Mouse (Mus musculus): ENCODE data around the gene Taco1. TPM values are rescaled to one million over a fixed set of nuclear protein-coding genes. Genes with fewer than 3 reads are reported as not detected.

The Taco1 gene
- polyA plus RNA-seq, 1 experiment: 9.7 TPM

GRCm38 (mm10) chr11:106036548-106037417 is 29.1 kb upstream of the Taco1 start, which contains the start of gene Dcaf7:
Gene Dcaf7, plus strand, starts transcription at chr11:106036872.
- peaks cover 7% of the 10 kb centered on the region for H3K4me1 ChIP-seq (ENCODE audit: control insufficient read depth, insufficient read depth, low read length)
- peak; percentile 99 for DNase-seq
- no peak for TF ChIP-seq CTCF (IDR thresholded peaks at IDR 0.05; ENCODE audit: insufficient read depth, low read length)
- peak; percentile 67; the same call in 1 of the 2 replicates for TF ChIP-seq POLR2A (IDR thresholded peaks at IDR 0.05; ENCODE audit: borderline replicate concordance, extremely low read depth, low read depth, low read length)
- WGBS: under 1% methylated on average over 66 of the region's 66 CpGs
- peak within 1 kb of the TSS; percentile 95 for H3K4me3 ChIP-seq (replicated peaks; ENCODE audit: extremely low read depth, low read depth, low read length)

- no peak for DNase-seq
Observed at GRCm38 (mm10) chr11:106037418-106037751, 28.5 kb upstream of the Taco1 start.

GRCm38 (mm10) chr11:106044349-106044748 is 21.5 kb upstream of the Taco1 start:
- no peak overlapping the region for H3K4me3 ChIP-seq (replicated peaks; ENCODE audit: extremely low read depth, low read depth, low read length)
- no peak for DNase-seq
- TF ChIP-seq POLR2A (IDR thresholded peaks at IDR 0.05; ENCODE audit: borderline replicate concordance, extremely low read depth, low read depth, low read length) (no peak), CTCF (IDR thresholded peaks at IDR 0.05; ENCODE audit: insufficient read depth, low read length) (no peak)

More at GRCm38 (mm10) chr11:106037418-106037751, 28.5 kb upstream of the Taco1 start:
- no peak for TF ChIP-seq POLR2A (IDR thresholded peaks at IDR 0.05; ENCODE audit: borderline replicate concordance, extremely low read depth, low read depth, low read length)
- under 1% methylated on average over 13 of the region's 13 CpGs for WGBS
- peaks cover 7% of the 10 kb centered on the region for H3K4me1 ChIP-seq (ENCODE audit: control insufficient read depth, insufficient read depth, low read length)
- H3K4me3 ChIP-seq (replicated peaks; ENCODE audit: extremely low read depth, low read depth, low read length): peak overlapping the region; percentile 95

DNA sequence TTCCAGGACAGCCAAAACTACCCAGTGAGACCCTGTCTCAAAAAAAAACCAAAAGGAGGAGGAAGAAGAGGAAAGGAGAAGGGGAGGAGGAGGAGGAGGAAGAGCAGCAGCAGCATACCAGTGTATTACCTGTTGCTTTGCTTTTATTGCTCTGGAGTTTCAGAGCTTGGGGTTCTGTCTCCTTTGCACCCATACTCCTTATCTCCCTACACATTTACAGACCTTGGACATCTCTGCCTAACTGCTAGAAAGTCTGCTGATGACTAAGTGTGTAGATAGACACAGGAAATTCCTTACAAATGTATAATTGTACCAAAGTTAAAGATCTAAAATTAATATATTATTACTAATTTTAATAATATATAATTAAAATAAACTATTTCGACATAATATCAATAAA is 20.6 kb upstream of the Taco1 start:
- TF ChIP-seq CTCF (IDR thresholded peaks at IDR 0.05; ENCODE audit: insufficient read depth, low read length): no peak
- TF ChIP-seq POLR2A (IDR thresholded peaks at IDR 0.05; ENCODE audit: borderline replicate concordance, extremely low read depth, low read depth, low read length): no peak
- peaks cover 2% of the 10 kb centered on the region; the same call in 1 of the 2 replicates for H3K4me1 ChIP-seq (ENCODE audit: control insufficient read depth, insufficient read depth, low read length)
- DNase-seq: no peak
- H3K4me3 ChIP-seq (replicated peaks; ENCODE audit: extremely low read depth, low read depth, low read length): no peak overlapping the region
- WGBS: 89% methylated on average over 1 of the region's 1 CpGs

More at GRCm38 (mm10) chr11:106044349-106044748, 21.5 kb upstream of the Taco1 start:
- peaks cover 2% of the 10 kb centered on the region; the same call in 1 of the 2 replicates for H3K4me1 ChIP-seq (ENCODE audit: control insufficient read depth, insufficient read depth, low read length)

DNA sequence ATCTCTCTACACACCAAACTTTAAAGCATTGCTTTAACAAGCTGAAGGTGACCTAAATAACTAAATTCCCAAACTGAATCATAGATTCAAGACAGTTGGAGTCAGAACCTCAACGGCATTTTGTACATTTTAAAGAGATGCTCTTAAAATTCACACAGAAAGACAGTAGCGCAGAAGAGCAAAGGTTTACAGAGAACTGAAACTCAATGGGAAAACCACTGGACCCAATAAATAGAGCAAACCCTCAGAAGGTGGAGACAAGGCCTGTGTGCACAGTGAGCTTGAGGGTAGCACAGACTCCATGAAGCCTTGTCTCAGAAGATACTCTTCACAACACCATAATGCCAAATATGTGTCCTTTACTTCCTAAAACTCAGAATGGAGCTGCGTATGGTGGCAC is 20.1 kb upstream of the Taco1 start:
- TF ChIP-seq POLR2A (IDR thresholded peaks at IDR 0.05; ENCODE audit: borderline replicate concordance, extremely low read depth, low read depth, low read length) (no peak), CTCF (IDR thresholded peaks at IDR 0.05; ENCODE audit: insufficient read depth, low read length) (no peak)
- DNase-seq: no peak
- peaks cover 2% of the 10 kb centered on the region; the same call in 1 of the 2 replicates for H3K4me1 ChIP-seq (ENCODE audit: control insufficient read depth, insufficient read depth, low read length)
- no peak overlapping the region for H3K4me3 ChIP-seq (replicated peaks; ENCODE audit: extremely low read depth, low read depth, low read length)
- WGBS: 92% methylated on average over 3 of the region's 3 CpGs

DNA sequence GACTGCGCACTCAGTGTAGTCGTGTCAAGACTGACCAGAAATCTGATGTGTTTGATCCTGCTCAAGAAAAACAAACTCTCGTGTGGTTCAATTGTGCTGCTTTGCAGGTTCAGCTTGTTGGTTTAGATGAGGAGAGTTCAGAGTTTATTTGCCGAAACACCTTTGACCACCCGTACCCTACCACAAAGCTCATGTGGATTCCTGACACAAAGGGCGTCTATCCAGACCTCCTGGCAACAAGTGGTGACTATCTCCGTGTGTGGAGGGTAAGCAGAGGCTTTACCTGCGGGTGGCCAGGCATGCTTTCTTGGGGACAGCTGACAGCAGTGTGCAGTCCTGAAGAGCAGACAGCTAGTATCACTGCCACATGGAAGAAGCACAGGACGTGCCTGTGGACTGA is 19.3 kb upstream of the Taco1 start:
- H3K4me3 ChIP-seq (replicated peaks; ENCODE audit: extremely low read depth, low read depth, low read length): no peak overlapping the region
- 74% methylated on average over 9 of the region's 9 CpGs for WGBS
- TF ChIP-seq POLR2A (IDR thresholded peaks at IDR 0.05; ENCODE audit: borderline replicate concordance, extremely low read depth, low read depth, low read length): no peak
- TF ChIP-seq CTCF (IDR thresholded peaks at IDR 0.05; ENCODE audit: insufficient read depth, low read length): no peak
- H3K4me1 ChIP-seq (ENCODE audit: control insufficient read depth, insufficient read depth, low read length): peaks cover 2% of the 10 kb centered on the region; the same call in 1 of the 2 replicates
- no peak for DNase-seq

GRCm38 (mm10) chr11:106053921-106054320 is 11.9 kb upstream of the Taco1 start:
- TF ChIP-seq CTCF (IDR thresholded peaks at IDR 0.05; ENCODE audit: insufficient read depth, low read length): no peak
- TF ChIP-seq POLR2A (IDR thresholded peaks at IDR 0.05; ENCODE audit: borderline replicate concordance, extremely low read depth, low read depth, low read length): no peak
- 75% methylated on average over 2 of the region's 2 CpGs for WGBS
- H3K4me3 ChIP-seq (replicated peaks; ENCODE audit: extremely low read depth, low read depth, low read length): no peak overlapping the region
- DNase-seq: no peak
- H3K4me1 ChIP-seq (ENCODE audit: control insufficient read depth, insufficient read depth, low read length): no peaks in the 10 kb centered on the region

DNA sequence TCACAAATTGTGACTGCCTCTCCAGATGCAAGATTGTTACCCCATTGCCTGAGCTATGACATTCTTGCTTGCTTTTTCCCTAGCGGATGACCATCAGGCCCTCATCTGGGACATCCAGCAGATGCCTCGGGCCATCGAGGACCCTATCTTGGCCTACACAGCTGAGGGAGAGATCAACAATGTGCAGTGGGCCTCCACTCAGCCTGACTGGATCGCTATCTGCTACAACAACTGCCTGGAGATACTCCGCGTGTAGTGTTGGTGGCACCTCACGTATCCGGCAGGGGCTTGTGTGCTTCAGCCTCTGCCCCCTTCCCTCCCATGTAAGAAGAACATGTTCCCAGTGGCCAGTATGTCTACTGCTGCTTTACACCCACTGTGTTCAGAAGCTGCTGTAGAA is 11.3 kb upstream of the Taco1 start:
- no peaks in the 10 kb centered on the region for H3K4me1 ChIP-seq (ENCODE audit: control insufficient read depth, insufficient read depth, low read length)
- DNase-seq: no peak
- no peak overlapping the region for H3K4me3 ChIP-seq (replicated peaks; ENCODE audit: extremely low read depth, low read depth, low read length)
- WGBS: 95% methylated on average over 8 of the region's 8 CpGs
- no peak for TF ChIP-seq CTCF (IDR thresholded peaks at IDR 0.05; ENCODE audit: insufficient read depth, low read length)
- no peak for TF ChIP-seq POLR2A (IDR thresholded peaks at IDR 0.05; ENCODE audit: borderline replicate concordance, extremely low read depth, low read depth, low read length)

GRCm38 (mm10) chr11:106055341-106055740 is 10.5 kb upstream of the Taco1 start:
- WGBS: 85% methylated on average over 6 of the region's 6 CpGs
- DNase-seq: no peak
- TF ChIP-seq POLR2A (IDR thresholded peaks at IDR 0.05; ENCODE audit: borderline replicate concordance, extremely low read depth, low read depth, low read length) (no peak), CTCF (IDR thresholded peaks at IDR 0.05; ENCODE audit: insufficient read depth, low read length) (no peak)
- no peaks in the 10 kb centered on the region for H3K4me1 ChIP-seq (ENCODE audit: control insufficient read depth, insufficient read depth, low read length)
- no peak overlapping the region for H3K4me3 ChIP-seq (replicated peaks; ENCODE audit: extremely low read depth, low read depth, low read length)

Measured in lung, adult 2 months (tissue).